Mouse (Mus musculus) limb, embryonic 10.5 days (tissue): Measurements from ENCODE around the gene Pmvk. TPM values are rescaled to one million over a fixed set of nuclear protein-coding genes. Genes with fewer than 3 reads are reported as not detected.

ENCODE experiments used
- DNase-seq: peaks from one replicate; pipeline ENCODE4 v3.0.0-alpha.2; 2017; ENCODE audit warnings: low spot score
- H3K27ac ChIP-seq: fragments of 300-500 bp; sonication (generic); 2 replicates; pipeline ENCODE4 v1.5.1; 2016; ENCODE audit warnings: mild to moderate bottlenecking
- H3K27me3 ChIP-seq: fragments of 300-500 bp; sonication (generic); 2 replicates; pipeline ENCODE4 v1.6.1; 2016; ENCODE audit warnings: low read depth, mild to moderate bottlenecking; ENCODE audit not compliant: poor library complexity, severe bottlenecking
- H3K36me3 ChIP-seq: fragments of 300-500 bp; sonication (generic); 2 replicates; pipeline ENCODE4 v1.6.1; 2016; ENCODE audit warnings: mild to moderate bottlenecking, moderate library complexity
- H3K4me1 ChIP-seq: fragments of 300-500 bp; sonication (generic); 2 replicates; pipeline ENCODE4 v1.6.1; 2016
- H3K4me3 ChIP-seq: fragments of 300-500 bp; sonication (generic); 2 replicates; pipeline ENCODE4 v1.5.1; 2016; ENCODE audit warnings: mild to moderate bottlenecking, moderate library complexity
- H3K9me3 ChIP-seq: fragments of 300-500 bp; sonication (generic); replicated peaks from 2 replicates; pipeline ENCODE4 v1.6.1; 2016; ENCODE audit warnings: mild to moderate bottlenecking
- WGBS: fragments of 180-500 bp; shearing (Covaris S2); methylation state at CpG from one replicate; pipeline ENCODE4 v1.1.7; 2016; 5-methylcytosine and 5-hydroxymethylcytosine counted together
- polyA plus RNA-seq: library from polyadenylated mRNA; unstranded; fragments of >200 nt; fragmentation: Nextera tagmentation; extraction: Ambion mirVana; gene quantifications from 2 replicates; pipeline ENCODE4 v1.2.1, GENCODE M21; 2016

The Pmvk gene
- polyA plus RNA-seq: 63.6 and 65.9 TPM in 2 replicates

GRCm38 (mm10) chr3:89454401-89455177 lies at the start of gene Pmvk:
Gene Pmvk (plus strand): TSS chr3:89454541.
- no peaks in the 10 kb centered on the region for H3K9me3 ChIP-seq
- no peak within 1 kb of the TSS for H3K4me3 ChIP-seq
- DNase-seq: no peak
- H3K27me3 ChIP-seq: no peaks in the 10 kb centered on the region
- H3K27ac ChIP-seq: 0 out of 2 replicates have a peak within 1 kb of the TSS, but pooled peaks have one; percentile 26
- 54% methylated on average over 10 of the region's 10 CpGs for WGBS
- H3K36me3 ChIP-seq: 0 out of 2 replicates have a peak, but pooled peaks cover 2% of the 10 kb centered on the region
- peaks cover 35% of the 10 kb centered on the region for H3K4me1 ChIP-seq

- Histone ChIP-seq H3K9me3 (no peaks in the 10 kb centered on the region), H3K27ac (no peak overlapping the region), H3K36me3 (peaks cover 48% of the 10 kb centered on the region), H3K27me3 (no peaks in the 10 kb centered on the region), H3K4me3 (no peak overlapping the region), H3K4me1 (peaks cover 8% of the 10 kb centered on the region)
- DNase-seq: no peak
- 92% methylated on average over 6 of the region's 6 CpGs for WGBS
These were observed 47.5 kb upstream of the Pmvk start for GRCm38 (mm10) chr3:89406887-89407286.

GRCm38 (mm10) chr3:89408448-89408847 lies 45.9 kb upstream of the Pmvk start:
- Histone ChIP-seq H3K4me3 (0 out of 2 replicates have a peak overlapping the region, but pooled peaks have one; percentile 7), H3K27ac (no peak overlapping the region), H3K4me1 (peaks cover 11% of the 10 kb centered on the region), H3K27me3 (no peaks in the 10 kb centered on the region), H3K36me3 (peaks cover 42% of the 10 kb centered on the region), H3K9me3 (no peaks in the 10 kb centered on the region)
- WGBS: 53% methylated on average over 16 of the region's 16 CpGs
- no peak for DNase-seq

- WGBS: 93% methylated on average over 3 of the region's 3 CpGs
- Histone ChIP-seq H3K4me3 (no peak overlapping the region), H3K36me3 (peaks cover 45% of the 10 kb centered on the region), H3K9me3 (no peaks in the 10 kb centered on the region), H3K27ac (no peak overlapping the region), H3K4me1 (peaks cover 11% of the 10 kb centered on the region), H3K27me3 (no peaks in the 10 kb centered on the region)
- no peak for DNase-seq
These were observed 44.6 kb upstream of the Pmvk start for GRCm38 (mm10) chr3:89409701-89410100.

GRCm38 (mm10) chr3:89410864-89411263 lies 43.5 kb upstream of the Pmvk start:
- peak overlapping the region; percentile 67; the same call in 1 of the 2 replicates for H3K27ac ChIP-seq
- peak overlapping the region; percentile 60 for H3K4me3 ChIP-seq
- peaks cover 48% of the 10 kb centered on the region for H3K36me3 ChIP-seq
- DNase-seq: no peak
- H3K4me1 ChIP-seq: peaks cover 11% of the 10 kb centered on the region
- H3K9me3 ChIP-seq: no peaks in the 10 kb centered on the region
- WGBS: 80% methylated on average over 10 of the region's 10 CpGs
- H3K27me3 ChIP-seq: no peaks in the 10 kb centered on the region

- H3K36me3 ChIP-seq: peaks cover 57% of the 10 kb centered on the region
- DNase-seq: peak; percentile 94
- H3K4me3 ChIP-seq: peak within 1 kb of the TSS; percentile 60
- 8% methylated on average over 28 of the region's 28 CpGs for WGBS
- peak within 1 kb of the TSS; percentile 67 for H3K27ac ChIP-seq
- no peaks in the 10 kb centered on the region for H3K9me3 ChIP-seq
- no peaks in the 10 kb centered on the region for H3K27me3 ChIP-seq
- peaks cover 15% of the 10 kb centered on the region for H3K4me1 ChIP-seq
These were observed 42.6 kb upstream of the Pmvk start, which contains the start of gene Flad1 for GRCm38 (mm10) chr3:89411490-89412393. Gene Flad1 (minus strand): TSS chr3:89411870.

- Histone ChIP-seq H3K4me3 (peak overlapping the region; percentile 73), H3K27ac (no peak overlapping the region), H3K9me3 (no peaks in the 10 kb centered on the region), H3K4me1 (peaks cover 32% of the 10 kb centered on the region), H3K27me3 (no peaks in the 10 kb centered on the region), H3K36me3 (peaks cover 42% of the 10 kb centered on the region)
- 97% methylated on average over 8 of the region's 8 CpGs for WGBS
- DNase-seq: no peak
These were observed 38.2 kb upstream of the Pmvk start for GRCm38 (mm10) chr3:89416158-89416557.

- DNase-seq: no peak
- WGBS: 36% methylated on average over 2 of the region's 2 CpGs
- no peaks in the 10 kb centered on the region for H3K27me3 ChIP-seq
- H3K36me3 ChIP-seq: peaks cover 42% of the 10 kb centered on the region
- H3K27ac ChIP-seq: peak overlapping the region; percentile 88
- H3K4me1 ChIP-seq: peaks cover 38% of the 10 kb centered on the region
- H3K4me3 ChIP-seq: peak overlapping the region; percentile 73
- H3K9me3 ChIP-seq: no peaks in the 10 kb centered on the region
These were observed 37.2 kb upstream of the Pmvk start for GRCm38 (mm10) chr3:89417131-89417530.

- peak overlapping the region; percentile 73 for H3K4me3 ChIP-seq
- peak; percentile 93 for DNase-seq
- WGBS: 0% methylated on average over 20 of the region's 20 CpGs
- peaks cover 43% of the 10 kb centered on the region for H3K4me1 ChIP-seq
- no peaks in the 10 kb centered on the region for H3K9me3 ChIP-seq
- H3K27me3 ChIP-seq: no peaks in the 10 kb centered on the region
- H3K36me3 ChIP-seq: peaks cover 45% of the 10 kb centered on the region
- peak overlapping the region; percentile 88 for H3K27ac ChIP-seq
These were observed 36.5 kb upstream of the Pmvk start for GRCm38 (mm10) chr3:89417840-89418169.

GRCm38 (mm10) chr3:89418170-89418860 lies 36.0 kb upstream of the Pmvk start, which contains the start of the genes Cks1b and Shc1:
Gene Cks1b (minus strand): TSS chr3:89418383.
Gene Shc1 (plus strand): TSS chr3:89418443.
- peaks cover 45% of the 10 kb centered on the region for H3K36me3 ChIP-seq
- under 1% methylated on average over 39 of the region's 39 CpGs for WGBS
- DNase-seq: peak; percentile 88
- H3K27ac ChIP-seq: peak within 1 kb of the TSS; percentile 88
- H3K27me3 ChIP-seq: no peaks in the 10 kb centered on the region
- H3K4me1 ChIP-seq: peaks cover 48% of the 10 kb centered on the region
- no peaks in the 10 kb centered on the region for H3K9me3 ChIP-seq
- peak within 1 kb of the TSS; percentile 73 for H3K4me3 ChIP-seq

- Histone ChIP-seq H3K27ac (peak overlapping the region; percentile 88), H3K27me3 (no peaks in the 10 kb centered on the region), H3K36me3 (peaks cover 46% of the 10 kb centered on the region), H3K9me3 (no peaks in the 10 kb centered on the region), H3K4me1 (peaks cover 50% of the 10 kb centered on the region), H3K4me3 (peak overlapping the region; percentile 73)
- under 1% methylated on average over 16 of the region's 16 CpGs for WGBS
- peak; percentile 84 for DNase-seq
These were observed 35.5 kb upstream of the Pmvk start for GRCm38 (mm10) chr3:89418861-89419250.

- 2% methylated on average over 9 of the region's 9 CpGs for WGBS
- Histone ChIP-seq H3K4me1 (peaks cover 50% of the 10 kb centered on the region), H3K36me3 (peaks cover 46% of the 10 kb centered on the region), H3K4me3 (peak overlapping the region; percentile 73), H3K9me3 (no peaks in the 10 kb centered on the region), H3K27ac (peak overlapping the region; percentile 88), H3K27me3 (no peaks in the 10 kb centered on the region)
- DNase-seq: peak; percentile 62
These were observed 34.8 kb upstream of the Pmvk start for GRCm38 (mm10) chr3:89419571-89419970.
